Mouse (Mus musculus): ENCODE results near the gene Gm20388.

DNA sequence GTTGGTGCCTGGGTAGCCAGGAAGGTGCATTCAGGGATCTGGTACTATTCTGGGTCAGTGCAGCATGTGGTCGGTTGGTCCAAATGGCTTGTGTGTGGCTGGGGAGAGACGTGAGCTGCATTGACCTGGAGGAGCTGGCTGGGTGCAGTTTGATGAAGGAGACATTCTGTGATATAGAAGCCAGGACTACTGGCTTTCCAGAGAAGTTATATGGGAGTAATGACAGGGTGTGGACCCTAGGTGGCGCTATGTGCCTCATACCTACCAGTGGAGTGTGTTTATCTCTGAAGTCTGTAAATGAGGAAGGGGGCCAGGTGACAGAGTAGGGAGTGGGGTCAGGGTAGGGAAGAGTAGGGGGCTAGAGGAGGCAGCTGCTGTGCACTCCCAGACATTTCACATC is 1839.9 kb downstream of the Gm20388 start:
- TF ChIP-seq CHD2 (IDR thresholded peaks at IDR 0.05; ENCODE audit: low read depth, low read length) (no peak), ZC3H11A (IDR thresholded peaks at IDR 0.05; ENCODE audit: borderline replicate concordance, low read depth, low read length) (no peak), HCFC1 (IDR thresholded peaks at IDR 0.05; ENCODE audit: borderline replicate concordance, insufficient read depth, low read length) (no peak), ZNF384 (IDR thresholded peaks at IDR 0.05; ENCODE audit: low read depth, low read length) (no peak), MAFK (IDR thresholded peaks at IDR 0.05; ENCODE audit: insufficient read depth, low read depth, low read length) (no peak)
